Mouse (Mus musculus) megakaryocyte, embryonic 14.5 days (primary cell): Measurements from ENCODE around the gene Ces2b.

ENCODE experiments used
- FLI1 ChIP-seq: IDR thresholded peaks from 2 replicates; pipeline ENCODE4 v1.6.1; 2012; ENCODE audit warnings: low read length, inconsistent platforms, mixed read lengths
- GATA1 ChIP-seq: IDR thresholded peaks from 3 replicates; pipeline ENCODE4 v1.6.1; 2012; ENCODE audit warnings: mixed read lengths, low read length, inconsistent platforms, borderline replicate concordance

DNA sequence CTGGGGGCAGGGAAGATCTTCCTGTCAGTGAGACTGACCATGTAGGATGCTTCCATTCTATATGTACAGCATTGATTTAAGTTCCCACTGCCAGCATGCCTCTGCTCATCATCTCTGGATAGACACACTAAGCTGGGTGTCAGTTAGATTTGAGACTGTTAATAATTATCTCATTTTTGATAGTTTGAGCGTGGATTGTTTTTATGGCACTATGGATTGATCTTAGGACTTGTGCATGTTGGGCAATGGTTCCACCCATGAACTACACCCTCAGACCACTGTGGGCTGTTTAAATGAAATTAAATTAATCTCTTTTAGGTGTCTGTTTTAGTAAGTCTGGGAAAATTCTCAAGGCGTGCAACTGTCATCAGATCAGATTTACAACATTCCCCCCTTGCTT, 42.4 kb upstream of the Ces2b start:
- no peak for TF ChIP-seq GATA1
- TF ChIP-seq FLI1, result no peak
